Comparison of ENCODE assay signal across 22 mouse cellular contexts in the genomic region with DNA sequence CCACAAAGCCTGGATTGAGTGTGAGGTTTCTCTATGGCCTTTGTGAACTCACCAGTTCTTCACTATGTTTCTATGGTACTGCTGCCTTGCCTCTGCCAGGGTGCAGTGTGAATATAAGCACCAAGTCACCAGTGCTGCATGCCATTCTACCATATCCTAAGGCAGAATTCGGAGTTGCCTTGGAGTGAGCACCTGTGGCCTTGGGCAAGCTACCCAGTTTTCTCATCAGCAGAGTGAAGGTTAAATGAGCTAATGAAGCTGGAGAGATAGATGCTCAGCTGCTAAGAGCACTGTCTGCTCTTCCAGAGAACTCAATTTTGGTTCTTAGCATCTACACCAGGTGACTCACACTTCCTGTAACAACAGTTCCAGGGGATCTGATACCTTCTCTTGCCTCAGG. TPM values are rescaled to one million over a fixed set of nuclear protein-coding genes. Genes with fewer than 3 reads are reported as not detected.
"Had no signal": no experiment of that assay in that cellular context is flagged by ENCODE, and none has a peak within 500 bp of the region (broad histone marks: within the 10 kb centered on the region; RNA-seq: fewer than 3 reads in every experiment).

No protein-coding gene starts in this region.

- DNase-seq: kidney, adult 11 months; kidney, adult 9 months; kidney, postnatal 36 days; left cerebral cortex, postnatal 4 days; lung, embryonic 14.5 days; lung, postnatal 10 days; lung, postnatal 4 days; midbrain, embryonic 14.5 days; right cerebral cortex, adult 18-20 months; spleen, adult 18-20 months had no signal

- H3K27me3 ChIP-seq: limb, embryonic 13.5 days; neural tube, embryonic 15.5 days had no signal

- H3K4me3 ChIP-seq: limb, embryonic 13.5 days; midbrain, embryonic 10.5 days; myocyte; neural tube, embryonic 15.5 days had no signal

- H3K27ac ChIP-seq: kidney, postnatal 0 days; limb, embryonic 13.5 days; midbrain, embryonic 10.5 days; neural tube, embryonic 15.5 days had no signal

RNA-seq across cellular contexts. Expression of a gene that starts 54.2 kb away (rescaled TPM):
- total RNA-seq: layer of hippocampus, adult 18-20 months; layer of hippocampus, postnatal 10 days; left cerebral cortex, postnatal 10 days; left cerebral cortex, postnatal 4 days; megakaryocyte, adult 5-6 weeks had no signal
- polyA plus RNA-seq: limb, embryonic 13.5 days; liver, embryonic 11.5 days; lung, embryonic 14.5 days; midbrain, embryonic 10.5 days; midbrain, embryonic 14.5 days; neural tube, embryonic 11.5 days; neural tube, embryonic 15.5 days; stomach, embryonic 14.5 days had no signal
